Mouse (Mus musculus): ENCODE results near the gene Spata31d1a.

Gene Spata31d1a

DNA sequence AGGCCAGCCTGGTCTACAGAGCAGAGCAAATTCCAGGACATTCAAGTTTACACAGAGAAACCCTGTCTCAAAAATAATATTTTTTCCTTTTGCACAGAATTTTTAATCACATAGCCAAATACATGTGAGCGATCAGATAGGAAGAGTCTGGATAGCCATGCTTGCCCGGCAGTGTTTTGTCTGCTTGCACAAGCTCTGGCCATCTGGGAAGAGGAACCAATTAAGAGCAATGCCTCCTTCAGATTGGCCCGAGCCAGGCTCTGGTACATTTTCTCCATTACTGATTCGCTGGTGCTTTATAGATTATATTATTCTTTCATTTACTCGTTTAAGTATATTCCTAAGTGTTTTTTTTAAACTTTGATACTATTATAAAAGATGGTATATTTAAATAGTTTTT, 42.4 kb downstream of the Spata31d1a start:
- DNase-seq (ENCODE audit: low spot score): no peak

DNA sequence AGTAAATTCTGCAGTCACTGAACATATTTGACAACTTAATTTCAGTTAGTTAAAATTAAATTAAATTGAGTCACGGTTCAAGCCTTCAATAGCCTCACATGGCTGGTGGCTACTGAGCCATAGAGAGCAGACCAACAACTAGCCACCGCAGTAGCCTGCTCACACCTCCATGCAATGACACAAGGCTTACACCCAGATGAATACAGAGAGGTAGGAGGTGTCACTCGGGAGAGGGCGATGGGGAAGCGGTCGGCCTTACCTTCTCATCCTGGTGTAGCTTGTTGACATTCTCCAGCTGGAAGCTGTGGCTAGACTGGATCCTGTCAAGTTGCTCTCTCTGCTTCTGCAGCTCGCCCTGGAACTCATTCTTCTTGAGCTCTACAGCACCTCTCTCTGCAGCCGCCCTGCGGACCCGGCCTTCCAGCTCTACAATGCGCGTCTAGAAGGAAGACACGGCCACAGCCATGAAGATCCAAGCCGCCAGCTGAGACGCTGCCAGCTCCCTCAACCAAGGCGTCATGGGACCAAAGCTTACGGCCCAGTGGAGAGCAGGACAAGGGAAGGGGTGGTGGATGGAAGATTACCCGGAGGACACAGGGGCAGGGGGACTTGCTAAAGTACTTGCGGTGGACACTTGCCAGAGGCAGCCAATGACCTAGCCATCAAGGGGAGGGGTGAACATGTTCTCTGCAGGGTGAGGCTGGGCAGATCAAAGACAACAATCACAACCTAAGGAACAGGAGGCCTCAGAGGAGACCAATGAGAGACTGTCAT, 46.0 kb downstream of the Spata31d1a start:
- DNase-seq (ENCODE audit: low spot score): no peak

DNA sequence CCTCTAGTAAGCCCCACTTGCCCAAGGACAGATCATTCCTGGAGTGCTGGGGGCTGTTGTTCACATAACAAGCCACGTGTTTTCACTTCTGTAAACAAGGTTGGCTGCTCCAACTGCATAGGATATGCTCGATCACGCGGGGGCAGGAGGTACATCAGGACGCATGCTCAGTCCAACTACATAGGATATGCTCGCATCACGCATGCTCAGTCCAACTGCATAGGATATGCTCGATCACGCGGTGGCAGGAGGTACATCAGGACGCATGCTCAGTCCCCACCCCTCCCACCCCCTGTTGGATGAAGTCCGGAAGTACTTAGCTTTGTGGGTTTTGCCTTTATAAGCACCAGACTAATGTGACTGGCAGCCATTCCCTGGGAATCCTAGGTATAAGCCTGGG, 48.2 kb downstream of the Spata31d1a start:
- no peak for DNase-seq (ENCODE audit: low spot score)

DNA sequence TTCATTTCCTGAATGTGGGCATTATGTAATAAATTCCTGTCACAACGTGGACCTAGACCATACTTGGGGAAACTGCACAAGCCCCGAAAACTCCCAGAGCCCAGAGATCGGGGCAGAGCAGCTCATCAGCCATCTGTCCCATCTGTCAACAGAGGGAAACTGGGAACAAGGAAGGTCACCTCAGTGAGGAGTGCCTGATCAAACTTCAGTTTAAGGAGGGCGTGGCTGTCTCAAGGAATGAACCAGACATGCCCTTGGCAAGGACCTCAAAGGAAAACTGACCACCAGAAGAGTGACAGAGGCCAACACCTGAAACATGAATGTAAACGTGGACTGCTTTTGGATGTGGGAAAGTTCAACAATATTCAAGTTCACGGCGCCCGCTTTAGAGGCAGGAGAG, 48.7 kb downstream of the Spata31d1a start:
- no peak for DNase-seq (ENCODE audit: low spot score)

DNA sequence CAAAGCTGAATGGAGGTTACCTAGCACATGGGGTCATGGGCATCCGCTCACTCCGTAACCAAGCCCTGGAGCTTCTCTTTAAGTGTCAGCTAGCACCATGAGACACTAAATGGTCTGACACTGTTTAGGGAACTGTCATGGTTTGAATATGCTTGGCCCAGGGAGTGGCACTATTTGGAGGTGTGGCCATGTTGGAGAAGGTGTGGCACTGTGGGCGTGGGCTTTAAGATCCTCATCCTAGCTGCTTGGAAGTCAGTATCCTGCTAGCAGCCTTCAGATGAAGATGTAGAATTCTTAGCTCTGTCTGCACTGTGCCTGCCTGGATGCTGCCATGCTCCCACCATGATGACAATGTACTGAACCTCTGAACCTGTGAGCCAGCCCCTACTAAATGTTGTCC, 49.8 kb downstream of the Spata31d1a start:
- no peak for DNase-seq (ENCODE audit: low spot score)

DNA sequence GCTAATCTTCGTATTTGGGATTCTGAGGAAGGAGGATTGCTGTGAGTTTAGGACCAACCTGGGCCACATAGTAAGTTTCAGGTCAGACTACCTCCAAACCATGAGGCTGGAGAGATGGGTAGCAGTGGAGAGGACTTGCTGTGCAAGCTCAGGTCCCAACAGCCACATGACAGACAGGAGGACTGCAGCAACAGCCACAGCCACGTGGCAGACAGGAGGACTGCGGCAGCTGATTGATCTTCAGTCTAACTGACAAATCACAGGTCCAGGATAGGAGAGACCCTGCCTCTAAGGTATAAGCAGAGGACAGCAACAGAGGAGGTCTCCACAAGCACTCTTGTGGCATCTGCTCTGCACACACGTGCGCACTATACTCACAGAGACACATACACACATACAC, 52.3 kb downstream of the Spata31d1a start:
- DNase-seq (ENCODE audit: low spot score): no peak

DNA sequence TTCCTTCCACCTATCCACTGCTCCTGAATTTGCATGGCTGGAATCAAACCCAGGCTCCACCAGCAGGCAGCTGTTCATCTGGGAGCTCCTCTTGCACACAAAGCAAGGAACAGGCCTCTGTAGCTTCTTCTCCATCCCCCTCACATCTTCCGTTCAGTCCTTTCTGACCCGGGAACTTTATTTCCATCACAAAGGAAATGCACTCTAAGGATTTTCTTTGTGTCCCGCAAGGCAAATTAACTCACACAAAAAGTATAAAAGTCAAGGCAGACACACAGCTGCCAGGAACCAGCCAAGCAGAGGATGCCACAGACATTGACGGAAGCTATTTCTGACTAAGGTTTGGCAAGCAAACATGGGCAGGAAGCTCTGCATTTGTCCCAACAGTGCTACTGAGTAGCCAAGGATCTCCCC, 53.1 kb downstream of the Spata31d1a start:
- peak; percentile 31 for DNase-seq (ENCODE audit: low spot score)

DNA sequence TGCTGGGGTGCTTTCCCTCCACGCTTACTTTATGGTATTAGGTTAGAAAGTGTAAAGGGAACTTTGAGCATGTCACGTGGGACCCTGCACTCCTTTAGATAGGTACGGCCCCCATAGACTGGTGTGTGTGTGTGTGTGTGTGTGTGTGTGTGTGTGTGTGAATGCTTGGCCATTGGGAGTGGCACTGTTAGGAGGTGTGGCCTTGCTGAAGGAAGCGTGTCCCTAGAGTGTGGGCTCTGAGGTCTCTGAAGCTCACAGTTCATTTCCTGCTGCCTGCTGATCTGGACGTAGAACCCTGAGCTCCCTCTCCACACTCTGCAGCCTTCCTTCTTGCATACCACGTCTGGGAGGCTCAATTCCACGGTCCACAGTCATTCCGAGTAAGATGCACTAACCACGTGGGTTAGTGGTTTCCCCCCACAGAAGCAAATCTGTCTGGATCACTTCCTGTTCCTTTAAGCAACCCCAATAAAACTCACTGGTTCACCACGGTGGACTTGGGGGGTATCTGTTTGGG, 53.8 kb downstream of the Spata31d1a start:
- peak; percentile 60 for DNase-seq (ENCODE audit: low spot score)

DNA sequence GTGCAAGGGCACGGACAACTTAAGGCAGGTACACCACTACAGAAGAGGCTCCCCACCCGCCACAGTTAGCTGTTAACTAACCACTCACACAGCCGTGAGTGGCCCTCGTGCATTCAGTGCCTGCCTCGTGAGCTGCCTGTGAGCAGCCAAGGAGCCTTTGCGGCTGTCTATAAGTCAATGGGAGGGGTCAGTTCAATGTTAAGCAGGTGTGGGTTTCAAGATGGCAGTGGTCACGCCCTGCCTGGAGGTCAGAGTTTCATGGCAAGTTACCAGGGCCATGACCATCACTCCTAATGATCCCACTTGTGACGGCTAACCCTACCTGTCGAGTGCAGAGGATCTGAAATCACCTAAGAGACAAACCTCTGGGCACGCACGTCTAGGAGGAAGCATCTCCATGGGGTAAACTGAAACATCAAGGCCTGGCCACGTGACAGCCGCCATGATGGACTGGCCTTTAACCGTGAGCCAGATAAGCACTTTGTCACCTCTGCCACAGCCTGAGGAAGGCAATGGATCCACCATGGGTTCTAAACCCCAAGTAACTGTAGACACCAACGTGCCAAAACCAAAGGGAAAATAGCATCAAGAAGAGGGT, 54.3 kb downstream of the Spata31d1a start:
- DNase-seq (ENCODE audit: low spot score): no peak

DNA sequence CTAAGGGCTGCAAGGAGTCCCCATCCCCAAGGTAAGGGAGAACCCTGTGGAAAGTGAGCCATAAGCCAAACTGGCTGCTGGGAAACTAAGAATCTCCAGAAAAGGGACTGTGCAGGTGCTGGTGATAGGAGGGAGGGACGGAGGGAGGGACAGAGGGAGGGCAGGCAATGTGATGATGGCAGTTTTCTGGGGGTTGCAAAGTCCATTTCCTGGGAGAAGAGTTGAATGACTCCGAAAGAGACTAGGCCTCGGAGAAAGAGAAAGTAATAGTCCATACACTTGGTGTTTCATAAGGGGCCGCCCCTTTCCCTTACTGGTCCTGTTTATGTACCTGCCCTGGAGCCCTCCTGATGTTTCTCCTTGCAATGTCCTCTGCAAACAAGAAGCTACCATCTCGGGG, 55.7 kb downstream of the Spata31d1a start:
- no peak for DNase-seq (ENCODE audit: low spot score)

DNA sequence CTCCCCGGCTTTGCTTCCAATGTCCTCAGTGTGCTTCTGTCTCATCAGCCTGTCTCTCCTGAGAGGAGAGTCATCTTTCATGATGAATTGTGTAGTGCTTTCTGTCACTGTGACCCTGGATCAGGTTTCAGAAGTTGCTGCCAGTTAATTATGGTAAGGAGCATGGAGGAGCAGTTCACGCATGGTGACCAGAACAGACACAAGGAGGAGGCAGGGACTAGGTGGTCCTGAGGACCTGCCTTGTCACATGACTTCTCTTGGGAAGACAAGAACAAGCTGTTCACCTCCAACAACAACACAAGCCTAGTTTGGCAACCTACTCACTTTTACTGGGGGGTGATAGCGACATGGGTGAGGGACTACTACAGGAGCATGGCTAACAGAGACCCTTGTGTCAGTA, 57.0 kb downstream of the Spata31d1a start:
- no peak for DNase-seq (ENCODE audit: low spot score)

DNA sequence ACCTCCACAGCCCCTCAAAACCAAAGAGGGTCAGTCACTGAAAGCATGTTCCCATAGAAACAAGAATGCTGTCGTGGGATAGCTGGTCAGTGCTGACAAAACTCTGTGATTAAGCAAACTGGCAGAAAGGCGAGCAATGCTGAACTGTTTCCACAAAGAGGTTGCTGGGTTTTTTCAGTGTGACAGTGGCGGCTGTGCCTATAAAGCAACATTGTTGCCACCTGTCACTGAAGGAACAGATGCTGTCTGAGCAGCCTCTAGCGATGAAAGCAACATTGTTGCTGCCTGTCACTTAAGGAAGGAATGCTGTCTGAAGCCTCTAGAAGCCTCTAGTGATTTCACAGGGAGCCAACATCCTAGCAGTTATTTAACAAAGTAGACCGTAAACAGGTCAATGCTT, 57.5 kb downstream of the Spata31d1a start:
- DNase-seq (ENCODE audit: low spot score): no peak
